Mouse (Mus musculus): ENCODE measurements at regions not wholly inside any gene's neighbourhood (a gene's known extent, or its start where the extent isn't known, plus 50 kb on each side); places are given as distances from the start of the nearest gene placed in this dataset.

DNA sequence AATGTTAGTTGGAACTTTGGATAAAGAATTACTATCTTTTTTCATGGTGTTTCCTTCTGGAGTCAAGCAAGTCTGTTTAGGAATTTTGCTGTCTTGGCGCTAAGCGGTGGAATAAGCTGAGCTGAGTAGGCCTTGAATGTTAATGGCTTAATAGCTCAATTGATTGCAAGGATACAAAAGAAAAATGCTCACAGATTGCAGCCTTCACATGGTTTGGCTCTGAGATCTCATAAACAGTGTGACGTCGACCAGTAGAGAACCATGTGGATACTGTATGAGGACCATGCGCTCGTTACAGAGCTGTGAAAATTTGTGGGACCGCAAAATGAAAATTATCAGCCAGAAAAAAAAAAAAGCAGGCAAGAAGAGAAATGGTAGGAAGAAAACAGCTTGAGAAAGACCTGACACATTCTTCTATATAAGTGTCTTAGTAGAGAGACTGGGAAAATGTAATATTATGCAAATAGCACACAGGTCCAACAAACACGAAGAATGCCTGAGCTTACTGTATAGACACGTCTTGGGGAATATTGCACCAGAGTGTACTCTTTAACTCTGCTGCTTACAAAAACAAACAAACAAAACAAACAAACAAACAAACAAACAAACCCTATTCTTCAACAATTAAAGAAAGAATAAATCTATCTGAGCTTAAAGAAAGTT lies 766.9 kb downstream of the Cypt12 start:
- TF ChIP-seq CTCF (IDR thresholded peaks at IDR 0.05; ENCODE audit: insufficient read depth, low read depth, low read length) (no peak), POLR2A (IDR thresholded peaks at IDR 0.05; ENCODE audit: insufficient read depth, low read depth, low read length) (no peak)

All from olfactory bulb, adult 2 months (tissue).